Mouse (Mus musculus): ENCODE results near the gene Six6. TPM values are rescaled to one million over a fixed set of nuclear protein-coding genes. Genes with fewer than 3 reads are reported as not detected.

The Six6 gene
- not detected for total RNA-seq (2021)

GRCm38 (mm10) chr12:72939616-72940015, at the start of gene Six6:
Gene Six6, plus strand, starts transcription at chr12:72939892.
- intact Hi-C loops (cut with DNase I) = loop anchor here (5.0 kb wide), 2 partner anchors 87 to 173 kb away; partner anchors contain the start of gene Six4
- DNase-seq (ENCODE audit: low spot score in 2 of 2) = no peak

- no peak for DNase-seq (ENCODE audit: low spot score in 2 of 2)
- intact Hi-C loops (cut with DNase I) = no loop called here
These were observed 22.3 kb upstream of the Six6 start for GRCm38 (mm10) chr12:72917159-72917993.

- intact Hi-C loops (cut with DNase I) = loop anchor here (5.0 kb wide), 1 partner anchor 176 kb away; the partner anchor contains the start of gene Six4
- no peak for DNase-seq (ENCODE audit: low spot score in 2 of 2)
These were observed 2.9 kb upstream of the Six6 start for GRCm38 (mm10) chr12:72936751-72937150.

- intact Hi-C loops (cut with DNase I) = loop anchor here (5.0 kb wide), 1 partner anchor 175 kb away; the partner anchor contains the start of gene Six4
- DNase-seq (ENCODE audit: low spot score in 2 of 2) = no peak
These were observed 2.1 kb upstream of the Six6 start for GRCm38 (mm10) chr12:72937537-72938120.

GRCm38 (mm10) chr12:72938176-72938575, 1.5 kb upstream of the Six6 start:
- intact Hi-C loops (cut with DNase I) = loop anchor here (5.0 kb wide), 1 partner anchor 174 kb away; the partner anchor contains the start of gene Six4
- no peak for DNase-seq (ENCODE audit: low spot score in 2 of 2)

GRCm38 (mm10) chr12:72938600-72939490, 847 bp upstream of the Six6 start:
- intact Hi-C loops (cut with DNase I) = loop anchor here (5.0 kb wide), 1 partner anchor 173 kb away; the partner anchor contains the start of gene Six4
- DNase-seq (ENCODE audit: low spot score in 2 of 2) = no peak

GRCm38 (mm10) chr12:72940071-72940821, 554 bp downstream of the Six6 start, which contains the start of gene 4930447C04Rik:
Gene 4930447C04Rik, minus strand, starts transcription at chr12:72940774.
- intact Hi-C loops (cut with DNase I) = loop anchor here (5.0 kb wide), 1 partner anchor 88 kb away; no protein-coding TSS in a partner anchor
- no peak for DNase-seq (ENCODE audit: low spot score in 2 of 2)

GRCm38 (mm10) chr12:72940822-72941397, 1.2 kb downstream of the Six6 start:
- intact Hi-C loops (cut with DNase I) = loop anchor here (5.0 kb wide), 1 partner anchor 89 kb away; no protein-coding TSS in a partner anchor
- DNase-seq (ENCODE audit: low spot score in 2 of 2) = no peak

- intact Hi-C loops (cut with DNase I) = loop anchor here (5.0 kb wide), 1 partner anchor 89 kb away; no protein-coding TSS in a partner anchor
- DNase-seq (ENCODE audit: low spot score in 2 of 2) = no peak
These were observed 1.8 kb downstream of the Six6 start for GRCm38 (mm10) chr12:72941398-72942051.

- DNase-seq (ENCODE audit: low spot score in 2 of 2) = peak in 1 of 2 experiments; percentile 1
- intact Hi-C loops (cut with DNase I) = loop anchor here (5.0 kb wide), 1 partner anchor 90 kb away; no protein-coding TSS in a partner anchor
These were observed 2.5 kb downstream of the Six6 start for GRCm38 (mm10) chr12:72942171-72942570.

GRCm38 (mm10) chr12:72943574-72944110, 4.0 kb downstream of the Six6 start:
- intact Hi-C loops (cut with DNase I) = loop anchor here (2.0 to 5.0 kb wide), 2 partner anchors 91 to 99 kb away; no protein-coding TSS in a partner anchor
- DNase-seq (ENCODE audit: low spot score in 2 of 2) = no peak

GRCm38 (mm10) chr12:72944411-72945225, 4.9 kb downstream of the Six6 start:
- peak in 1 of 2 experiments; percentile 1 for DNase-seq (ENCODE audit: low spot score in 2 of 2)
- intact Hi-C loops (cut with DNase I) = loop anchor here (2.0 to 5.0 kb wide), 2 partner anchors 92 to 98 kb away; no protein-coding TSS in a partner anchor

- intact Hi-C loops (cut with DNase I) = loop anchor here (2.0 kb wide), 1 partner anchor 97 kb away; no protein-coding TSS in a partner anchor
- DNase-seq (ENCODE audit: low spot score in 2 of 2) = no peak
These were observed 5.8 kb downstream of the Six6 start for GRCm38 (mm10) chr12:72945301-72946063.

- no peak for DNase-seq (ENCODE audit: low spot score in 2 of 2)
- intact Hi-C loops (cut with DNase I) = no loop called here
These were observed 6.3 kb downstream of the Six6 start for GRCm38 (mm10) chr12:72946064-72946395.

GRCm38 (mm10) chr12:72946805-72947204, 7.1 kb downstream of the Six6 start:
- no peak for DNase-seq (ENCODE audit: low spot score in 2 of 2)
- intact Hi-C loops (cut with DNase I) = no loop called here

- DNase-seq (ENCODE audit: low spot score in 2 of 2) = no peak
- intact Hi-C loops (cut with DNase I) = no loop called here
These were observed 7.6 kb downstream of the Six6 start for GRCm38 (mm10) chr12:72947335-72947734.

Data from left cerebral cortex, postnatal 25 days (tissue).